Mouse (Mus musculus) liver, adult 2 months (tissue): ENCODE data around the gene Lrrfip1. TPM values are rescaled to one million over a fixed set of nuclear protein-coding genes. Genes with fewer than 3 reads are reported as not detected.

ENCODE experiments used
- DNase-seq: peaks from one replicate; pipeline ENCODE4 v3.0.0-alpha.2; 2011; ENCODE audit warnings: low read depth, low spot score; ENCODE audit errors: extremely low read depth
- H3K27ac ChIP-seq: fragments of 200-500 bp; replicated peaks from 2 replicates; pipeline ENCODE4 v1.5.1; 2012; ENCODE audit warnings: low read depth, mild to moderate bottlenecking, control low read depth, inconsistent platforms, low read length; ENCODE audit not compliant: insufficient read depth
- H3K27me3 ChIP-seq: fragments of 200-500 bp; 2 replicates; pipeline ENCODE4 v1.6.1; 2012; ENCODE audit warnings: mild to moderate bottlenecking, moderate library complexity, low read length, inconsistent platforms; ENCODE audit not compliant: control insufficient read depth, insufficient read depth
- H3K36me3 ChIP-seq: fragments of 200-500 bp; 2 replicates; pipeline ENCODE4 v1.6.1; 2012; ENCODE audit warnings: low read length, inconsistent platforms; ENCODE audit not compliant: control insufficient read depth, insufficient read depth
- H3K4me1 ChIP-seq: fragments of 200-500 bp; 2 replicates; pipeline ENCODE4 v1.6.1; 2011; ENCODE audit warnings: low read length; ENCODE audit not compliant: control insufficient read depth, insufficient read depth
- H3K4me3 ChIP-seq: fragments of 200-500 bp; 2 replicates; pipeline ENCODE4 v1.5.1; 2011; ENCODE audit warnings: low read depth, mild to moderate bottlenecking, control low read depth, low read length, moderate library complexity; ENCODE audit not compliant: insufficient read depth
- H3K79me2 ChIP-seq: fragments of 200-500 bp; 2 replicates; pipeline ENCODE4 v1.6.1; 2012; ENCODE audit warnings: inconsistent platforms, mild to moderate bottlenecking, low read length, moderate library complexity; ENCODE audit not compliant: control insufficient read depth, insufficient read depth
- H3K9ac ChIP-seq: fragments of 200-500 bp; 2 replicates; pipeline ENCODE4 v1.6.1; 2012; ENCODE audit warnings: low read depth, mild to moderate bottlenecking, control low read depth, inconsistent platforms, low read length
- CTCF ChIP-seq: fragments of 200-500 bp; IDR thresholded peaks from 2 replicates; pipeline ENCODE4 v1.5.1; 2011; ENCODE audit warnings: low read depth, low read length, control low read depth
- POLR2A ChIP-seq: fragments of 200-500 bp; IDR thresholded peaks from 2 replicates; pipeline ENCODE4 v1.6.1; 2011; ENCODE audit warnings: low read length, control low read depth; ENCODE audit not compliant: insufficient read depth; ENCODE audit errors: extremely low read depth
- WGBS: fragments of 180-500 bp; shearing (Covaris S2); methylation state at CpG from one replicate; pipeline ENCODE4 v1.1.7; 2018; 5-methylcytosine and 5-hydroxymethylcytosine counted together
- polyA plus RNA-seq: library from polyadenylated mRNA; depleted of rRNA; stranded (reverse); fragments of >200 nt; gene quantifications from 2 replicates; pipeline ENCODE4 v1.2.3, GENCODE M21; 2012
- total RNA-seq: library from RNA; depleted of rRNA; stranded (reverse); fragments of >200 nt; gene quantifications from 2 replicates; pipeline ENCODE4 v1.2.3, GENCODE M21; 2014

Lrrfip1 gene
- total and polyA plus RNA-seq, 2 experiments: 4.8 to 22.4 TPM

- TF ChIP-seq POLR2A (no peak), CTCF (no peak)
- no peak for DNase-seq
- WGBS: 79% methylated on average over 2 of the region's 2 CpGs
- no peaks in the 10 kb centered on the region for H3K36me3 ChIP-seq
- H3K79me2 ChIP-seq: no peaks in the 10 kb centered on the region
- no peak overlapping the region for H3K4me3 ChIP-seq
- H3K4me1 ChIP-seq: no peaks in the 10 kb centered on the region
- H3K9ac ChIP-seq: no peak overlapping the region
- no peaks in the 10 kb centered on the region for H3K27me3 ChIP-seq
- H3K27ac ChIP-seq: no peak overlapping the region
Measured at GRCm38 (mm10) chr1:91137036-91137435, 138.5 kb downstream of the Lrrfip1 start.

- H3K4me1 ChIP-seq: no peaks in the 10 kb centered on the region
- H3K27me3 ChIP-seq: no peaks in the 10 kb centered on the region
- H3K79me2 ChIP-seq: no peaks in the 10 kb centered on the region
- no peak for TF ChIP-seq POLR2A
- TF ChIP-seq CTCF: no peak
- H3K4me3 ChIP-seq: peak within 1 kb of the TSS; percentile 39; the same call in 1 of the 2 replicates
- 70% methylated on average over 20 of the region's 20 CpGs for WGBS
- H3K9ac ChIP-seq: no peak within 1 kb of the TSS
- DNase-seq: no peak
- H3K36me3 ChIP-seq: no peaks in the 10 kb centered on the region
- no peak within 1 kb of the TSS for H3K27ac ChIP-seq
Measured at GRCm38 (mm10) chr1:91144813-91145212, 146.3 kb downstream of the Lrrfip1 start, which contains the start of gene Rbm44. Rbm44 (plus strand) TSS chr1:91145089.

- TF ChIP-seq CTCF: no peak
- no peak for TF ChIP-seq POLR2A
- H3K27ac ChIP-seq: no peak overlapping the region
- 74% methylated on average over 2 of the region's 2 CpGs for WGBS
Measured at GRCm38 (mm10) chr1:91151509-91151908, 153.0 kb downstream of the Lrrfip1 start.

GRCm38 (mm10) chr1:91166798-91167197, 168.3 kb downstream of the Lrrfip1 start:
- no peak for DNase-seq
- Histone ChIP-seq H3K27ac (no peak overlapping the region), H3K9ac (no peak overlapping the region), H3K79me2 (no peaks in the 10 kb centered on the region), H3K4me3 (no peak overlapping the region), H3K4me1 (no peaks in the 10 kb centered on the region), H3K36me3 (no peaks in the 10 kb centered on the region), H3K27me3 (no peaks in the 10 kb centered on the region)
- WGBS: 81% methylated on average over 6 of the region's 6 CpGs
- TF ChIP-seq POLR2A (no peak), CTCF (no peak)

More at GRCm38 (mm10) chr1:91151509-91151908, 153.0 kb downstream of the Lrrfip1 start:
- Histone ChIP-seq H3K4me3 (no peak overlapping the region), H3K79me2 (no peaks in the 10 kb centered on the region), H3K4me1 (no peaks in the 10 kb centered on the region), H3K27me3 (no peaks in the 10 kb centered on the region), H3K36me3 (no peaks in the 10 kb centered on the region), H3K9ac (no peak overlapping the region)
- no peak for DNase-seq

- H3K4me3 ChIP-seq: no peak overlapping the region
- no peaks in the 10 kb centered on the region for H3K4me1 ChIP-seq
- no peak for DNase-seq
- H3K36me3 ChIP-seq: no peaks in the 10 kb centered on the region
- H3K27ac ChIP-seq: no peak overlapping the region
- no peak overlapping the region for H3K9ac ChIP-seq
- no peaks in the 10 kb centered on the region; the same call in 1 of the 2 replicates for H3K27me3 ChIP-seq
- H3K79me2 ChIP-seq: no peaks in the 10 kb centered on the region
- TF ChIP-seq CTCF (no peak), POLR2A (no peak)
- 83% methylated on average over 4 of the region's 4 CpGs for WGBS
Measured at GRCm38 (mm10) chr1:91169157-91169556, 170.6 kb downstream of the Lrrfip1 start.

GRCm38 (mm10) chr1:91174796-91175195, 176.3 kb downstream of the Lrrfip1 start:
- H3K27me3 ChIP-seq: no peaks in the 10 kb centered on the region; the same call in 1 of the 2 replicates
- no peak overlapping the region for H3K27ac ChIP-seq
- no peaks in the 10 kb centered on the region for H3K79me2 ChIP-seq
- DNase-seq: no peak
- H3K4me1 ChIP-seq: no peaks in the 10 kb centered on the region
- 93% methylated on average over 5 of the region's 5 CpGs for WGBS
- H3K36me3 ChIP-seq: no peaks in the 10 kb centered on the region
- H3K9ac ChIP-seq: no peak overlapping the region
- TF ChIP-seq POLR2A (no peak), CTCF (no peak)
- H3K4me3 ChIP-seq: no peak overlapping the region
